Mouse (Mus musculus) intestine, embryonic 16.5 days (tissue): ENCODE measurements at regions not wholly inside any gene's neighbourhood (a gene's known extent, or its start where the extent isn't known, plus 50 kb on each side); places are given as distances from the start of the nearest gene placed in this dataset.

Experiments
- ATAC-seq: fragments of 200-750 bp; cut with Nextera tagmentation; 2 replicates; pipeline ENCODE4 v1.8.0; 2017; ENCODE audit warnings: moderate TSS enrichment, moderate library complexity
- H3K27ac ChIP-seq: fragments of 300-500 bp; sonication (generic); 2 replicates; pipeline ENCODE4 v1.5.1; 2014; ENCODE audit warnings: mild to moderate bottlenecking, low read length
- H3K27me3 ChIP-seq: fragments of 300-500 bp; sonication (generic); replicated peaks from 2 replicates; pipeline ENCODE4 v1.6.1; 2014; ENCODE audit warnings: low read length, control low read depth, mixed read lengths; ENCODE audit not compliant: control insufficient read depth, insufficient read depth
- H3K36me3 ChIP-seq: fragments of 300-500 bp; sonication (generic); 2 replicates; pipeline ENCODE4 v1.6.1; 2014; ENCODE audit warnings: low read length, control low read depth; ENCODE audit not compliant: control insufficient read depth, insufficient read depth
- H3K4me1 ChIP-seq: fragments of 300-500 bp; sonication (generic); 2 replicates; pipeline ENCODE4 v1.6.1; 2014; ENCODE audit warnings: low read length, control low read depth, mixed read lengths; ENCODE audit not compliant: control insufficient read depth, insufficient read depth
- H3K4me2 ChIP-seq: fragments of 300-500 bp; sonication (generic); 2 replicates; pipeline ENCODE4 v1.6.1; 2014; ENCODE audit warnings: low read depth, low read length, control low read depth
- H3K4me3 ChIP-seq: fragments of 300-500 bp; sonication (generic); 2 replicates; pipeline ENCODE4 v1.5.1; 2014; ENCODE audit warnings: mild to moderate bottlenecking, low read length
- H3K9ac ChIP-seq: fragments of 300-500 bp; sonication (generic); 2 replicates; pipeline ENCODE4 v1.6.1; 2014; ENCODE audit warnings: low read depth, low read length
- H3K9me3 ChIP-seq: fragments of 300-500 bp; sonication (generic); 2 replicates; pipeline ENCODE4 v1.6.1; 2016; ENCODE audit warnings: low read length, control low read depth; ENCODE audit not compliant: control insufficient read depth
- WGBS: fragments of 180-500 bp; shearing (Covaris S2); extraction: QIAGEN DNeasy Blood & Tissue Kit; methylation state at CpG from one replicate; pipeline ENCODE4 v1.1.7; 2014; 5-methylcytosine and 5-hydroxymethylcytosine counted together

- Histone ChIP-seq H3K4me2 (no peak overlapping the region), H3K9ac (no peak overlapping the region), H3K27ac (no peak overlapping the region), H3K27me3 (no peaks in the 10 kb centered on the region), H3K4me1 (no peaks in the 10 kb centered on the region), H3K4me3 (no peak overlapping the region), H3K9me3 (no peaks in the 10 kb centered on the region), H3K36me3 (no peaks in the 10 kb centered on the region)
- WGBS, result 90% methylated on average over 3 of the region's 3 CpGs
- ATAC-seq, result no peak
Observed at GRCm38 (mm10) chr11:48552006-48552405, 248.1 kb upstream of the Rack1 start.

- H3K9me3 ChIP-seq, result no peaks in the 10 kb centered on the region
- no peak overlapping the region for H3K9ac ChIP-seq
- no peak for ATAC-seq
- H3K27ac ChIP-seq, result no peak overlapping the region
- H3K27me3 ChIP-seq, result no peaks in the 10 kb centered on the region
- no peak overlapping the region for H3K4me3 ChIP-seq
- no peaks in the 10 kb centered on the region for H3K36me3 ChIP-seq
- H3K4me2 ChIP-seq, result no peak overlapping the region
- 78% methylated on average over 2 of the region's 2 CpGs for WGBS
- no peaks in the 10 kb centered on the region for H3K4me1 ChIP-seq
Observed at GRCm38 (mm10) chr11:48551201-48551600, 248.9 kb upstream of the Rack1 start.

- Histone ChIP-seq H3K36me3 (no peaks in the 10 kb centered on the region), H3K27me3 (no peaks in the 10 kb centered on the region), H3K4me1 (no peaks in the 10 kb centered on the region), H3K9ac (no peak overlapping the region), H3K4me3 (no peak overlapping the region), H3K9me3 (no peaks in the 10 kb centered on the region), H3K4me2 (no peak overlapping the region), H3K27ac (no peak overlapping the region)
- 71% methylated on average over 3 of the region's 3 CpGs for WGBS
- ATAC-seq, result no peak
Observed at GRCm38 (mm10) chr11:48526316-48526715, 273.8 kb upstream of the Rack1 start.

- Histone ChIP-seq H3K4me1 (no peaks in the 10 kb centered on the region), H3K9ac (no peak overlapping the region), H3K27me3 (no peaks in the 10 kb centered on the region), H3K4me2 (no peak overlapping the region), H3K27ac (no peak overlapping the region), H3K9me3 (no peaks in the 10 kb centered on the region), H3K4me3 (no peak overlapping the region), H3K36me3 (no peaks in the 10 kb centered on the region)
- no peak for ATAC-seq
- 84% methylated on average over 5 of the region's 5 CpGs for WGBS
Observed at GRCm38 (mm10) chr11:48525517-48525916, 274.6 kb upstream of the Rack1 start.

- Histone ChIP-seq H3K4me1 (no peaks in the 10 kb centered on the region), H3K27ac (no peak overlapping the region), H3K36me3 (no peaks in the 10 kb centered on the region), H3K4me3 (no peak overlapping the region), H3K4me2 (no peak overlapping the region), H3K9ac (no peak overlapping the region), H3K9me3 (no peaks in the 10 kb centered on the region), H3K27me3 (no peaks in the 10 kb centered on the region)
- ATAC-seq, result no peak
- WGBS, result 73% methylated on average over 3 of the region's 3 CpGs
Observed at GRCm38 (mm10) chr11:48506886-48507285, 293.2 kb upstream of the Rack1 start.

- Histone ChIP-seq H3K4me2 (no peak overlapping the region), H3K27ac (no peak overlapping the region), H3K4me1 (no peaks in the 10 kb centered on the region), H3K36me3 (no peaks in the 10 kb centered on the region), H3K27me3 (no peaks in the 10 kb centered on the region), H3K9ac (no peak overlapping the region), H3K4me3 (no peak overlapping the region), H3K9me3 (no peaks in the 10 kb centered on the region)
- 40% methylated on average over 10 of the region's 10 CpGs for WGBS
- ATAC-seq, result no peak
Observed at GRCm38 (mm10) chr11:48502011-48502806, 297.9 kb upstream of the Rack1 start.

GRCm38 (mm10) chr11:48499057-48499456, 301.1 kb upstream of the Rack1 start:
- no peak overlapping the region for H3K4me2 ChIP-seq
- no peak overlapping the region for H3K9ac ChIP-seq
- no peaks in the 10 kb centered on the region for H3K9me3 ChIP-seq
- H3K27me3 ChIP-seq, result no peaks in the 10 kb centered on the region
- ATAC-seq, result no peak
- no peak overlapping the region for H3K27ac ChIP-seq
- no peaks in the 10 kb centered on the region for H3K4me1 ChIP-seq
- no peak overlapping the region for H3K4me3 ChIP-seq
- 79% methylated on average over 1 of the region's 1 CpGs for WGBS
- no peaks in the 10 kb centered on the region for H3K36me3 ChIP-seq

GRCm38 (mm10) chr11:48488308-48488707, 311.8 kb upstream of the Rack1 start:
- no peak overlapping the region for H3K4me2 ChIP-seq
- H3K9ac ChIP-seq, result no peak overlapping the region
- H3K4me3 ChIP-seq, result no peak overlapping the region
- no peaks in the 10 kb centered on the region for H3K4me1 ChIP-seq
- no peaks in the 10 kb centered on the region for H3K36me3 ChIP-seq
- H3K27me3 ChIP-seq, result no peaks in the 10 kb centered on the region
- H3K9me3 ChIP-seq, result no peaks in the 10 kb centered on the region
- no peak overlapping the region for H3K27ac ChIP-seq
- ATAC-seq, result no peak
- 57% methylated on average over 1 of the region's 1 CpGs for WGBS

- 65% methylated on average over 4 of the region's 4 CpGs for WGBS
- H3K4me1 ChIP-seq, result no peaks in the 10 kb centered on the region
- no peak overlapping the region for H3K27ac ChIP-seq
Observed at GRCm38 (mm10) chr11:48464036-48464435, 336.1 kb upstream of the Rack1 start.

GRCm38 (mm10) chr11:48449883-48450282, 350.2 kb upstream of the Rack1 start:
- no peak overlapping the region for H3K4me2 ChIP-seq
- no peak overlapping the region for H3K27ac ChIP-seq
- 91% methylated on average over 1 of the region's 1 CpGs for whole genome bisulfite sequencing
- no peaks in the 10 kb centered on the region for H3K36me3 ChIP-seq
- H3K9ac ChIP-seq, result no peak overlapping the region
- no peak for ATAC-seq
- no peaks in the 10 kb centered on the region for H3K4me1 ChIP-seq
- H3K4me3 ChIP-seq, result no peak overlapping the region
- H3K9me3 ChIP-seq, result no peaks in the 10 kb centered on the region
- H3K27me3 ChIP-seq, result no peaks in the 10 kb centered on the region

More at GRCm38 (mm10) chr11:48464036-48464435, 336.1 kb upstream of the Rack1 start:
- no peak for ATAC-seq
- H3K4me3 ChIP-seq, result no peak overlapping the region
- no peak overlapping the region for H3K4me2 ChIP-seq
- no peak overlapping the region for H3K9ac ChIP-seq
- H3K36me3 ChIP-seq, result no peaks in the 10 kb centered on the region
- no peaks in the 10 kb centered on the region for H3K27me3 ChIP-seq
- H3K9me3 ChIP-seq, result no peaks in the 10 kb centered on the region
